Mouse (Mus musculus) CH12.LX (cell line): ENCODE data around the gene Skap1. TPM values are rescaled to one million over a fixed set of nuclear protein-coding genes. Genes with fewer than 3 reads are reported as not detected.

Source experiments
- DNase-seq: peaks from one replicate; pipeline ENCODE4 v3.0.0-alpha.2; 2013; ENCODE audit errors: extremely low read depth
- H3K27ac ChIP-seq: 2 replicates; pipeline ENCODE4 v1.5.1; 2012; ENCODE audit warnings: low read depth, mild to moderate bottlenecking, control low read depth, moderate library complexity; ENCODE audit not compliant: insufficient read depth
- H3K27me3 ChIP-seq: replicated peaks from 2 replicates; pipeline ENCODE3; 2012; ENCODE audit warnings: inconsistent platforms
- H3K36me3 ChIP-seq, 2 experiments: replicated peaks in 1 of 2; 2 replicates each; pipeline versions ENCODE3 to v1.6.1; 2012; ENCODE audit warnings: inconsistent platforms in 1 of 2, low read length in 1 of 2, mild to moderate bottlenecking in 1 of 2, mixed read lengths in 1 of 2, moderate library complexity in 1 of 2; ENCODE audit not compliant: control insufficient read depth in 1 of 2, insufficient read depth in 1 of 2
- H3K4me1 ChIP-seq, 2 experiments: 2 replicates each; pipeline ENCODE4 v1.6.1; 2012; ENCODE audit warnings: inconsistent platforms in 1 of 2, moderate library complexity in 1 of 2; ENCODE audit not compliant: insufficient read depth in 2 of 2, control insufficient read depth in 1 of 2
- H3K4me2 ChIP-seq: 2 replicates; pipeline ENCODE4 v1.6.1; 2012; ENCODE audit warnings: low read depth, mild to moderate bottlenecking, control low read depth; ENCODE audit not compliant: poor library complexity, insufficient read depth, severe bottlenecking
- H3K4me3 ChIP-seq, 3 experiments: fragments of 150-350 bp in 1 of 3; sonication (generic) in 1 of 3; replicated peaks in 1 of 3; 2 replicates each; pipeline versions ENCODE3 to v1.5.1; 2011 to 2012; ENCODE audit warnings: low read depth in 2 of 3, low read length in 2 of 3, mild to moderate bottlenecking in 2 of 3, moderate library complexity in 2 of 3, control low read depth in 1 of 3, improper control_type of control experiment in 1 of 3, inconsistent platforms in 1 of 3, mixed read lengths in 1 of 3; ENCODE audit not compliant: poor library complexity in 1 of 3
- H3K79me2 ChIP-seq: replicated peaks from 2 replicates; pipeline ENCODE4 v1.6.1; 2012; ENCODE audit warnings: mild to moderate bottlenecking, moderate library complexity; ENCODE audit not compliant: control insufficient read depth, poor library complexity, insufficient read depth, severe bottlenecking; ENCODE audit errors: extremely low read depth
- H3K9ac ChIP-seq: 2 replicates; pipeline ENCODE4 v1.6.1; 2012; ENCODE audit warnings: low read depth, mild to moderate bottlenecking, control low read depth, moderate library complexity; ENCODE audit not compliant: insufficient read depth
- H3K9me3 ChIP-seq: replicated peaks from 2 replicates; pipeline ENCODE3; 2012; ENCODE audit warnings: low read length, inconsistent platforms, mixed read lengths
- BHLHE40 ChIP-seq: IDR thresholded peaks from 2 replicates; pipeline ENCODE4 v1.6.1; 2011; ENCODE audit warnings: mild to moderate bottlenecking, low read depth, low read length, improper control_type of control experiment
- CHD2 ChIP-seq: IDR thresholded peaks from 2 replicates; pipeline ENCODE4 v1.6.1; 2011; ENCODE audit warnings: low read length, improper control_type of control experiment
- CTCF ChIP-seq, 2 experiments: IDR thresholded peaks in 1 of 2; conservative IDR thresholded peaks in 1 of 2; 2 replicates each; pipeline ENCODE4 v1.5.1; 2011 to 2012; ENCODE audit warnings: low read depth in 2 of 2, low read length in 2 of 2, improper control_type of control experiment in 1 of 2, inconsistent platforms in 1 of 2, mild to moderate bottlenecking in 1 of 2, moderate library complexity in 1 of 2
- E2F4 ChIP-seq: IDR thresholded peaks from 2 replicates; pipeline ENCODE4 v1.6.1; 2011; ENCODE audit warnings: low read depth, low read length, improper control_type of control experiment; ENCODE audit not compliant: insufficient replicate concordance
- ELF1 ChIP-seq: IDR thresholded peaks from 2 replicates; pipeline ENCODE4 v1.6.1; 2014; ENCODE audit warnings: low read depth, mild to moderate bottlenecking, inconsistent platforms, low read length, improper control_type of control experiment
- ETS1 ChIP-seq: conservative IDR thresholded peaks from 2 replicates; pipeline ENCODE4 v1.6.1; 2012; ENCODE audit warnings: low read depth, mild to moderate bottlenecking, inconsistent platforms, low read length, improper control_type of control experiment, moderate library complexity
- GABPA ChIP-seq: IDR thresholded peaks from 2 replicates; pipeline ENCODE4 v1.6.1; 2012; ENCODE audit warnings: low read depth, low read length, improper control_type of control experiment, inconsistent platforms; ENCODE audit not compliant: insufficient replicate concordance
- JUN ChIP-seq: IDR thresholded peaks from 2 replicates; pipeline ENCODE4 v1.6.1; 2011; ENCODE audit warnings: low read depth, mild to moderate bottlenecking, low read length, improper control_type of control experiment, moderate library complexity; ENCODE audit not compliant: insufficient read depth
- MAFK ChIP-seq: IDR thresholded peaks from 2 replicates; pipeline ENCODE4 v1.6.1; 2011; ENCODE audit warnings: low read length, improper control_type of control experiment; ENCODE audit not compliant: insufficient replicate concordance
- MYC ChIP-seq: IDR thresholded peaks from 2 replicates; pipeline ENCODE4 v1.6.1; 2011; ENCODE audit warnings: low read depth, mild to moderate bottlenecking, improper control_type of control experiment, low read length
- NRF1 ChIP-seq: IDR thresholded peaks from 2 replicates; pipeline ENCODE4 v1.6.1; 2014; ENCODE audit warnings: low read depth, mild to moderate bottlenecking, inconsistent platforms, low read length, improper control_type of control experiment, moderate library complexity
- RAD21 ChIP-seq: IDR thresholded peaks from 2 replicates; pipeline ENCODE4 v1.6.1; 2011; ENCODE audit warnings: low read depth, mild to moderate bottlenecking, low read length, improper control_type of control experiment, moderate library complexity
- ZC3H11A ChIP-seq: IDR thresholded peaks from 2 replicates; pipeline ENCODE4 v1.6.1; 2012; ENCODE audit warnings: low read depth, mild to moderate bottlenecking, inconsistent platforms, low read length, improper control_type of control experiment
- ZMIZ1 ChIP-seq: IDR thresholded peaks from 2 replicates; pipeline ENCODE4 v1.6.1; 2012; ENCODE audit warnings: low read depth, mild to moderate bottlenecking, inconsistent platforms, low read length, improper control_type of control experiment
- ZNF384 ChIP-seq: IDR thresholded peaks from 2 replicates; pipeline ENCODE4 v1.6.1; 2012; ENCODE audit warnings: low read depth, low read length, improper control_type of control experiment, inconsistent platforms
- dilution Hi-C: fragments of 300-500 bp; cut with MboI; formaldehyde crosslinking; loops from 2 replicates; pipeline ENCODE4 v1.14.3; 2020; ENCODE audit warnings: low sequenced_read_pairs; ENCODE audit not compliant: extremely low pct_unique_long_range_greater_than_20kb, extremely low pct_ligation_motif_present
- in situ Hi-C: fragments of 300-500 bp; cut with MboI; formaldehyde crosslinking; loops from 3 replicates; pipeline ENCODE4 v1.14.3; 2019; ENCODE audit warnings: low sequenced_read_pairs, low pct_ligation_motif_present, low pct_unique_long_range_greater_than_20kb, mixed read lengths
- polyA plus RNA-seq: library from polyadenylated mRNA; unstranded; fragments of >175 nt; gene quantifications from 2 replicates; pipeline ENCODE4 v1.2.1, GENCODE M21; 2012; ENCODE audit warnings: low read depth; ENCODE audit not compliant: insufficient read length
- total RNA-seq, 2 experiments: library from RNA; depleted of rRNA; stranded (reverse); fragments of 300-350 nt in 1 of 2; fragments of >200 nt in 1 of 2; gene quantifications; 2 replicates each; pipeline ENCODE4 v1.2.3; 2012 to 2014

The Skap1 gene
- total and polyA plus RNA-seq, 3 experiments = not detected

DNA sequence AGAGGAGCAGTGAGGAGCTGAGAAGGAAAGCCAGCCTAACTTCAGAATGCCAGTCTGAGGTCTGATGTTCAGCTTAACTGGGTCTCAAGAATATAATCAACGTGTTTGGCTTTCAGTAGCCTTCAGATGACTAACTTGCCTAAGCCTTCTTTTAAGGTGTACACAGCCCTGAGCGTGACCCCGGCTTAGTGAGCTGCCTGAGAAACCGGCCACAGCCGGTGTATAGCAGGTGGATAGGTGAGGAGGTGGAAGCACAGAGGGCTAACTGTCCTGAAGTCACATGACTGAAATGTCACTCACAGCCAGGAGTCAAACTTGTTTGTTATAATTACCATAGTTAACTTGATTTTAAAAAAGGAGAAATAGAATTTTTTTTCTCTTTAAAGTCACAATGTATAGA, 175.4 kb downstream of the Skap1 start:
- TF ChIP-seq ETS1 (no peak), CHD2 (no peak), MYC (no peak), GABPA (no peak), JUN (no peak), NRF1 (no peak), ELF1 (no peak), ZC3H11A (no peak), MAFK (no peak), CTCF (conservative IDR thresholded peaks at IDR 0.05 in 1 of 2, IDR thresholded peaks at IDR 0.05 in 1 of 2; ENCODE audit: low read depth in 2 of 2, low read length in 2 of 2) (no peak), ZMIZ1 (no peak)
- H3K4me2 ChIP-seq = no peak overlapping the region
- no peak overlapping the region for H3K4me3 ChIP-seq
- H3K9me3 ChIP-seq = no peaks in the 10 kb centered on the region
- dilution Hi-C loops = no loop called here
- no peak for DNase-seq
- peaks cover 3 to 29% of the 10 kb centered on the region in 2 experiments; a peak in 3 of 4 replicates for H3K4me1 ChIP-seq
- no peak overlapping the region for H3K9ac ChIP-seq
- H3K36me3 ChIP-seq = no peaks in the 10 kb centered on the region
- H3K27ac ChIP-seq = no peak overlapping the region
- in situ Hi-C loops = no loop called here
- H3K79me2 ChIP-seq = no peaks in the 10 kb centered on the region
- H3K27me3 ChIP-seq = peaks cover 3% of the 10 kb centered on the region

- dilution Hi-C loops = no loop called here
- H3K9me3 ChIP-seq = no peaks in the 10 kb centered on the region
- DNase-seq = peak; percentile 62
- no peak overlapping the region for H3K27ac ChIP-seq
- peaks cover 6 to 54% of the 10 kb centered on the region in 2 experiments; a peak in 3 of 4 replicates for H3K4me1 ChIP-seq
- H3K4me3 ChIP-seq = no peak overlapping the region
- H3K4me2 ChIP-seq = no peak overlapping the region
- H3K27me3 ChIP-seq = peaks cover 3% of the 10 kb centered on the region
- H3K79me2 ChIP-seq = no peaks in the 10 kb centered on the region
- in situ Hi-C loops = no loop called here
- H3K36me3 ChIP-seq = no peaks in the 10 kb centered on the region
- H3K9ac ChIP-seq = no peak overlapping the region
- TF ChIP-seq JUN (no peak), ZNF384 (no peak), BHLHE40 (no peak), RAD21 (no peak; the same call in none of the 2 replicates), ELF1 (peak; percentile 24; the same call in 1 of the 2 replicates), E2F4 (no peak), CTCF (conservative IDR thresholded peaks at IDR 0.05 in 1 of 2, IDR thresholded peaks at IDR 0.05 in 1 of 2; ENCODE audit: low read depth in 2 of 2, low read length in 2 of 2) (peak in 1 of 2 experiments; percentile 28; a peak in 2 of 4 replicates)
- TF ChIP-seq, all 38 proteins: peak for 2
These were observed 178.1 kb downstream of the Skap1 start for GRCm38 (mm10) chr11:96642173-96643140.
